Mouse (Mus musculus): ENCODE results near the gene Gm5751. TPM values are rescaled to one million over a fixed set of nuclear protein-coding genes. Genes with fewer than 3 reads are reported as not detected.

Gm5751 gene
- polyA plus RNA-seq, 1 experiment from 2014 or later, result not detected

GRCm38 (mm10) chrX:8892343-8893155 lies 18.5 kb downstream of the Gm5751 start, which contains the start of gene B630019K06Rik:
Gene B630019K06Rik (plus strand): TSS chrX:8892382.
- Histone ChIP-seq H3K27me3 (ENCODE audit: insufficient read depth, low read length) (no peaks in the 10 kb centered on the region), H3K9ac (peak within 1 kb of the TSS; percentile 74), H3K4me2 (peak within 1 kb of the TSS; percentile 67), H3K4me1 (ENCODE audit: insufficient read depth) (no peaks in the 10 kb centered on the region; the same call in 1 of the 2 replicates), H3K9me3 (ENCODE audit: low read depth, low read length) (no peaks in the 10 kb centered on the region), H3K4me3 (ENCODE audit: low read depth, low read length) (peak within 1 kb of the TSS; percentile 53), H3K27ac (ENCODE audit: low read depth) (peak within 1 kb of the TSS; percentile 86), H3K36me3 (ENCODE audit: insufficient read depth) (0 out of 2 replicates have a peak, but pooled peaks cover 4% of the 10 kb centered on the region)
- WGBS, result 6% methylated on average over 86 of the region's 95 CpGs
- peak; percentile 95 for ATAC-seq (ENCODE audit: insufficient read depth)
- DNase-seq, result peak; percentile 78
- TF ChIP-seq CTCF (IDR thresholded peaks at IDR 0.05; ENCODE audit: low read depth), result no peak

GRCm38 (mm10) chrX:8893182-8893651 lies 19.2 kb downstream of the Gm5751 start:
- peak overlapping the region; percentile 53 for H3K4me3 ChIP-seq (ENCODE audit: low read depth, low read length)
- no peak for TF ChIP-seq CTCF (IDR thresholded peaks at IDR 0.05; ENCODE audit: low read depth)
- no peaks in the 10 kb centered on the region for H3K27me3 ChIP-seq (ENCODE audit: insufficient read depth, low read length)
- H3K36me3 ChIP-seq (ENCODE audit: insufficient read depth), result no peaks in the 10 kb centered on the region
- H3K9me3 ChIP-seq (ENCODE audit: low read depth, low read length), result no peaks in the 10 kb centered on the region
- H3K4me2 ChIP-seq, result peak overlapping the region; percentile 67
- H3K4me1 ChIP-seq (ENCODE audit: insufficient read depth), result no peaks in the 10 kb centered on the region; the same call in 1 of the 2 replicates
- DNase-seq (peak; percentile 36), ATAC-seq (ENCODE audit: insufficient read depth) (peak; percentile 72)
- H3K27ac ChIP-seq (ENCODE audit: low read depth), result peak overlapping the region; percentile 86
- peak overlapping the region; percentile 74 for H3K9ac ChIP-seq
- WGBS, result 9% methylated on average over 21 of the region's 42 CpGs

- Histone ChIP-seq H3K36me3 (ENCODE audit: insufficient read depth) (no peaks in the 10 kb centered on the region), H3K4me1 (ENCODE audit: insufficient read depth) (no peaks in the 10 kb centered on the region), H3K27ac (ENCODE audit: low read depth) (no peak overlapping the region), H3K9ac (no peak overlapping the region), H3K9me3 (ENCODE audit: low read depth, low read length) (no peaks in the 10 kb centered on the region), H3K27me3 (ENCODE audit: insufficient read depth, low read length) (no peaks in the 10 kb centered on the region), H3K4me2 (no peak overlapping the region), H3K4me3 (ENCODE audit: low read depth, low read length) (no peak overlapping the region)
- WGBS, result 66% methylated on average over 4 of the region's 4 CpGs
- TF ChIP-seq CTCF (IDR thresholded peaks at IDR 0.05; ENCODE audit: low read depth), result no peak
- ATAC-seq (ENCODE audit: insufficient read depth), result no peak
- no peak for DNase-seq
These were observed 26.8 kb downstream of the Gm5751 start for GRCm38 (mm10) chrX:8900823-8901222.

- Histone ChIP-seq H3K4me1 (ENCODE audit: insufficient read depth) (no peaks in the 10 kb centered on the region), H3K9me3 (ENCODE audit: low read depth, low read length) (no peaks in the 10 kb centered on the region), H3K36me3 (ENCODE audit: insufficient read depth) (no peaks in the 10 kb centered on the region), H3K4me2 (no peak overlapping the region), H3K27ac (ENCODE audit: low read depth) (no peak overlapping the region), H3K27me3 (ENCODE audit: insufficient read depth, low read length) (no peaks in the 10 kb centered on the region), H3K9ac (no peak overlapping the region), H3K4me3 (ENCODE audit: low read depth, low read length) (no peak overlapping the region)
- 34% methylated on average over 7 of the region's 7 CpGs for WGBS
- DNase-seq (no peak), ATAC-seq (ENCODE audit: insufficient read depth) (no peak)
- no peak for TF ChIP-seq CTCF (IDR thresholded peaks at IDR 0.05; ENCODE audit: low read depth)
These were observed 27.9 kb downstream of the Gm5751 start for GRCm38 (mm10) chrX:8901906-8902472.

GRCm38 (mm10) chrX:8921080-8921479 lies 47.0 kb downstream of the Gm5751 start:
- WGBS, result 78% methylated on average over 4 of the region's 4 CpGs
- no peaks in the 10 kb centered on the region for H3K27me3 ChIP-seq (ENCODE audit: insufficient read depth, low read length)
- no peak for DNase-seq
- no peaks in the 10 kb centered on the region for H3K4me1 ChIP-seq (ENCODE audit: insufficient read depth)
- no peak overlapping the region for H3K9ac ChIP-seq
- ATAC-seq (ENCODE audit: insufficient read depth), result no peak
- H3K36me3 ChIP-seq (ENCODE audit: insufficient read depth), result no peaks in the 10 kb centered on the region
- H3K9me3 ChIP-seq (ENCODE audit: low read depth, low read length), result no peaks in the 10 kb centered on the region
- H3K4me2 ChIP-seq, result no peak overlapping the region
- no peak overlapping the region for H3K4me3 ChIP-seq (ENCODE audit: low read depth, low read length)
- TF ChIP-seq CTCF (IDR thresholded peaks at IDR 0.05; ENCODE audit: low read depth), result no peak
- H3K27ac ChIP-seq (ENCODE audit: low read depth), result no peak overlapping the region

- ATAC-seq (ENCODE audit: insufficient read depth) (no peak), DNase-seq (no peak)
- H3K27ac ChIP-seq (ENCODE audit: low read depth), result no peak overlapping the region
- H3K4me3 ChIP-seq (ENCODE audit: low read depth, low read length), result no peak overlapping the region
- H3K27me3 ChIP-seq (ENCODE audit: insufficient read depth, low read length), result no peaks in the 10 kb centered on the region
- no peaks in the 10 kb centered on the region for H3K9me3 ChIP-seq (ENCODE audit: low read depth, low read length)
- no peaks in the 10 kb centered on the region for H3K4me1 ChIP-seq (ENCODE audit: insufficient read depth)
- no peaks in the 10 kb centered on the region for H3K36me3 ChIP-seq (ENCODE audit: insufficient read depth)
- no peak overlapping the region for H3K4me2 ChIP-seq
- WGBS, result 50% methylated on average over 9 of the region's 9 CpGs
- TF ChIP-seq CTCF (IDR thresholded peaks at IDR 0.05; ENCODE audit: low read depth), result peak; percentile 33; the same call in 1 of the 2 replicates
- no peak overlapping the region for H3K9ac ChIP-seq
These were observed 48.0 kb downstream of the Gm5751 start for GRCm38 (mm10) chrX:8921813-8922607.
